Mouse (Mus musculus): Measurements from ENCODE around the gene Bckdha.

Gene Bckdha

DNA sequence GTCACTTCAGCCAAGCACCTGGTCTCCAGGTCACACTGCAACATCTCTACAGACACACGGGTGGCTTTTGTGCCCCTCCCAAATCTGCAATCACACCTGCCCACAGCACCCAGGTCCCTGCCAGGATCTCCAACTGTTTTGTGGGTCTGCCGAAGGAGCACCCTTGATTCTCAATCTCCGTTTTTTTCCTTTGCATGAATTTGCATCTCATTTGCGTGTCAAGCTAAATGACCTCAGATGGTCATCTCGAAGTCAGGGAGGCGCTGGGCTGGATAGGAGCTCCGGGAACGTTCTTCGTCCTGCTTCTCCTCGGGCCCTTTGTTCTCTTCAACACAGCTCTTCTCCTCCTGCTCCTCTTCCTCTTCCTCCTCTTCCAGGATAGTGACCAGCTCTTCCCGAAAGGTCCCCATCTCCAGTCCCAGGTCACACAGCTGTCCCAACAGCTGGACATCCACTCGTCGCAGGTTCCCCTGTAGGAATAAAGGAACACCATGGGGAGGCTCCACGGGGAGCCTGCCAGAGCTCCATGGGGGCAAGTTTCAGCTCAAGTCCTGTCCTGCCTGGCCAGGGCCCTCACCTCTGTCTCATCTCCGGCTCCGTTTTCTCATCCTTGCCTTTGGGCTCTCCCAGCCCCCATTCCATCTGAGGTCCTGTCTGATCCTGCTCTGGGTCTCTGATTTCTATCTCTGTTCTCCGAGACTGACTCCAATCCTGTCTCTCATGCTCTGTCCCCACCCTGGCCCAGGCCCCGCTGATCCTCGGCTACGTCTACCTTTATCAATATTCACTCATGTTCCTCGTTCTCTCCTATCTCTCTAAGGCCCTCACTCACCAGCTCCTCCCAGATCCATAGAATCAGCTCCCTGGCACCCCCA, 43.7 kb downstream of the Bckdha start:
- no peak for DNase-seq (ENCODE audit: low read depth, low spot score)

DNA sequence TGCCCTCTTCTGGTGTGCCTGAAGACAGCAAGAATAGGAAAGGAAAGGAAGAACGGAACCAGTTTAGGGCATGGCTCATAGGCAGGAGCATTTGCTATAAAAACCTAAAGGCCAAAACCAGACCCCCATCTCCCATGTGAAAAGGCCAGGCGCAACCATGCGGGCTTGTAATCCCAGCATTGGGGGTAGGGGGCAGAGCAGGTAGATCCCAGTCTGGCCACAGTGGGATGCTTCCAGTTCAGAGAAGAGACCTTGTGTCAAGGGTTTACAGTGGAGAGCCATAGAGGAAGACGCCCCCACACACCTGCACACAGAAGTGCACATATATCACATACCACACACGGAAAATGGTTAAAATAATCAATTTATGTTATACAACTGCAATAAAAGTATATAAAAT, 44.7 kb downstream of the Bckdha start:
- DNase-seq (ENCODE audit: low read depth, low spot score): no peak

DNA sequence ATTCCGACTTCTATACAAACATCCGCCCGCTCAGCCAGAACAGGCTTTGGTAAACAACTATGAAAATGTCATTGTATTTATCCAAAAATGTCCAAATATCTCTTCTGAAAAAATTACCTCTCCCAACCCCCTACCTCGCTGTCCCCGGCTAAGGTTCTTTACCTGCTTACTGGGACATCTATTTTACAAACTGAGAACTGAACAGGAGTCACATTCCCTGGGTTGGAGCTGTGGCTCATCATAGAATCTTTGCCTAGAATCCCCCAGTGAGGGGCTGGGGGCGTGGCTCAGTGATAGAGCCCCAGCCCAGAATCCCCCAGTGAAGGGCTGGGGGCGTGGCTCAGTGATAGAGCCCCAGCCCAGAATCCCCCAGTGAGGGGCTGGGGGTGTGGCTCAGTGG, 47.3 kb downstream of the Bckdha start:
- no peak for DNase-seq (ENCODE audit: low read depth, low spot score)

DNA sequence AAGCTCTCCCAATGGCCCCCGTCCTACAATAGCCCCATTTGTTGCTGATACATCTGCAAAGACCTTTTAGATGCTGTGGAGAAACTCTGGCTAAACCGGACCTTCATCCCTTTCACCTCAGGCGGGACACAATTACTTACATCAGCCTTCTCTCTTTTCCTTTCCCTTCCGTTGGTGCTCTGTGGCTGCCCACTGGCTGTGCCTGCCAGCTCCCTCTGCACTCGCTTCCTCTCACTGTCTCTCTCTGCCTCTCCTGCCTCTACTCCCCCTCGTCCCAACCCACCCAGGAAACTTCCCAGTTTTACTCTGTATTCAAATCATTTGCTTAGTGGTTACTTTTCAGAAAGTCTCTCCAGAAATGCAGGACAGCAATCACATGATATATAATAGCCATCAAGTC, 48.7 kb downstream of the Bckdha start:
- DNase-seq (ENCODE audit: low read depth, low spot score): no peak

DNA sequence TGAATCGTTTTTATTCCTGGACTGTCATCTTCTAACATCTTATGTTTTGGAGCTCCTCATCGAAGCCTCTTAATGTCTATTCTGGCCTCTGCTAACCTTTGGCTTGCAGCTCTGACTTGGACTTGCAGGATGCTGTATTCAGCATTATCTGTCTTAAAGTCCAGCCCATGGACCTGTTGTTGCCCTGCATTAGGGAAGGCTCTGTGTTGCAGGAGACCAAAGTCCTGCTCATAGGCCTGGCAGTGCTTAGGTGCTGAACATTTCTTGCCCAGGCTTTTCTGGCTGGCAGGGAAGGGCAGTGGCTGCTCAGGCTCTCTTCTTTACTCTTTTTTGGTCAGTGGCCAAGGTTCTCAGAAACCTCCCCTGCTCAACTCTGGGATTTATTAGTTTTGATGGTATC, 51.6 kb downstream of the Bckdha start:
- DNase-seq (ENCODE audit: low read depth, low spot score): no peak

DNA sequence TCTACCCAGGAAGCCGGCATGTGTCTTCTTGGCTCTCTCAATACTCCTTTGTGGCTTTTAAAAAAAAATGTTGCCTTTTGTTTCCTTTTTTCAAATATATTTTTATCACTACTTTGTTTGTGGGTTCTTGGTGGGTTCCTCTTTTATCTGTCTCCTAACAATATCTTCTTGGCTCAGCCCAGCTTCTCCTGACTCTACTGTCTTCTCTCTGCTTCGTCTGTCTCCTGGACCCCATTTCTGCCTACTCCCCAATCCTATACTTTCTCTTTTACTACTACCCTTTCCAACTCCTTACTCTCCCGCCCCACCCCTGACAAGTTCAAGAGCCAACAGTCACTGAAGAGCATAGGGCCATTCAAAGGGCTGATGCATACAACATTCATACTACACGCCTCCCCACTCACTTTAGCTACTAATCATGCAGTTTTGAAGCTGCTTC, 52.1 kb downstream of the Bckdha start:
- no peak for DNase-seq (ENCODE audit: low read depth, low spot score)

DNA sequence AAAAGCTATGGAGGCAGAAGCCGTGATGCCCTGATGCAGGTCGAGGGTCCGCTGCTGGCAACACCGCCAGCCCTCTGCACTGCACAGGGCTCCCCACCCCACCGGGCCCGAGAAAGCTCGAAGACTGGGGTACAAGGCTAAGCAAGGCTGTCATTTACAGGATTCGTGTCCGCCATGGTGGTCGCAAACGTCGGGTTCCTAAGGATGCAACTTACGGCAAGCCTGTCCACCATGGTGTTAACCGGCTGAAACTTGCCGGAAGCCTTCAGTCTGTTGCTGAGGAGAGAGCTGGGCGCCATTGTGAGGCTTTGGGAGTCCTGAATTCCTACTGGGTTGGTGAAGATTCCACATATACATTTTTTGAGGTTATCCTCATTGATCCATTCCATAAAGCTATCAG, 57.4 kb downstream of the Bckdha start:
- no peak for DNase-seq (ENCODE audit: low read depth, low spot score)

DNA sequence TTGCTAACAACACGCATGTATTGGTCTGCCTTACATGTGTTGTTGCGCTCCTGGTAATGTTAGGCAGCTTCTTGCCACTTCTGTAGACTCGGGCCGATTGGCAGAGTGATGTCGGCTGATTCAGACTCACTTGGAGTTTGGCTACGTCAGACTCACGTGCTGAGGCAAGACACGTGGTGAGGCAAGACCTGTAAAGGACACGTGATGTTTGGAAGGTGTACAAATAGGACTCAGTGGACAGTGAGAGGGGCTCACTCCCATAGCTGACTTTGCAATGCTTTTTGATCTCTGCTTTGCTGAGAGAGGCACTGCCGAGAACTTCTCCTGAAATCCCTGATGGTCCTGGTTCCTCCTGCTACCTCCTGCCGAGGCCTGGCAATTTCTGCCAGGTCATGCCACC, 58.1 kb downstream of the Bckdha start:
- DNase-seq (ENCODE audit: low read depth, low spot score): no peak

DNA sequence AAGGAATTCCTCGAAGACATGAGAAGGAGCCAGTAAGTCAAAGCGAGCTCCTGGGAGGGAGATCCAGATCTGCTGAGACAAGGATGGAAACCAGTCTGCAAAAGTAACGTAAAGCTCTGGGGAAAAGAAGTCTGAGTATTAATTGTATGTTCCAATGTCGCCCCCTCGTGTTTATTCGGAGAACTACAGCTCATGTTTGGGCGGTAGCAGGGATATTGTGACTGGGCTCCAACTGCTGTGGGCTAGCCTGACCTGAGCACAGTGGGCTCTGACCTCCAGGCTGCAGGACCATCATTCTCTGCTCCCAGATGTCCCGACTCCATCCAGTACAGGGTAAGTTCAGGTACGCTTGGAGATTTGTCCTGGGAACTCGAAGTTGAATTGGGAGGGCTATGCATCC, 59.1 kb downstream of the Bckdha start:
- DNase-seq (ENCODE audit: low read depth, low spot score): peak; percentile 80

DNA sequence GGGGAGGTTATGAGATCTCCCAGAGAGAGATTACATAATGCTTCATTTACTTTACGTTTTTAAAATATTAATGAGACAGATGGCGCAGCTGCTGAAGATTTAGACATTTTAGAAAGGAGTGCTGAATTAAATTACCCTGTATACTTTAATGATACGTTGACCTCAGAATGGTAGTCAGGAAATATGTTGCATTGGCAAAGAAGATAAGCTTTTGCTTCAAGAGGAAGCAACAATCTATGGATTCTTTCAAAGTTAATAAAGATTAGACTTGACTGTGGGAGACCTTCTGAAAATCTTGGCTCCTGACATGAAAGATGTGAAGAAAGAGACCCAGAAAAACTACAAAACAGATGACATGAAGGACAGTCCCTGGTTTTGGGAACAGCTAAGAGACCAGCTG, 64.9 kb downstream of the Bckdha start:
- no peak for DNase-seq (ENCODE audit: low read depth, low spot score)

DNA sequence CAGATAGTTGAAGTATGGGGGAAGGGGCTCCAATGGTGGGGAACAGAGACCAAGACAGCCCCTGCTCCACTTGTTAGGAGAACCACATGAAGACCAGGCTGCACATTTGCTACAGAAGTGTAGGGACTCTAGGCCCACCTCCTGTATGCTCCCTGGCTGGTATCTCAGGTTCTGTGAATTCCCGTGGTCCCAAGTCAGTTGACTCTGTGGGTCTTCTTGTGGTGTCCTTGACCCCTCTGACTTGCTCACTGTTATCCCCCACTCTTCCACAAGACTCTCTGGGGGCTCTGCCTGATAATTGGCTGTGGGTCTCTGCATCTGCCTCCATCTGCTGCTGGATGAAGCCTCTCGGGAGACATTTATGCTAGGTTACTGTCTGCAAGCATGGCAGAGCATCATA, 67.6 kb downstream of the Bckdha start:
- DNase-seq (ENCODE audit: low read depth, low spot score): no peak

DNA sequence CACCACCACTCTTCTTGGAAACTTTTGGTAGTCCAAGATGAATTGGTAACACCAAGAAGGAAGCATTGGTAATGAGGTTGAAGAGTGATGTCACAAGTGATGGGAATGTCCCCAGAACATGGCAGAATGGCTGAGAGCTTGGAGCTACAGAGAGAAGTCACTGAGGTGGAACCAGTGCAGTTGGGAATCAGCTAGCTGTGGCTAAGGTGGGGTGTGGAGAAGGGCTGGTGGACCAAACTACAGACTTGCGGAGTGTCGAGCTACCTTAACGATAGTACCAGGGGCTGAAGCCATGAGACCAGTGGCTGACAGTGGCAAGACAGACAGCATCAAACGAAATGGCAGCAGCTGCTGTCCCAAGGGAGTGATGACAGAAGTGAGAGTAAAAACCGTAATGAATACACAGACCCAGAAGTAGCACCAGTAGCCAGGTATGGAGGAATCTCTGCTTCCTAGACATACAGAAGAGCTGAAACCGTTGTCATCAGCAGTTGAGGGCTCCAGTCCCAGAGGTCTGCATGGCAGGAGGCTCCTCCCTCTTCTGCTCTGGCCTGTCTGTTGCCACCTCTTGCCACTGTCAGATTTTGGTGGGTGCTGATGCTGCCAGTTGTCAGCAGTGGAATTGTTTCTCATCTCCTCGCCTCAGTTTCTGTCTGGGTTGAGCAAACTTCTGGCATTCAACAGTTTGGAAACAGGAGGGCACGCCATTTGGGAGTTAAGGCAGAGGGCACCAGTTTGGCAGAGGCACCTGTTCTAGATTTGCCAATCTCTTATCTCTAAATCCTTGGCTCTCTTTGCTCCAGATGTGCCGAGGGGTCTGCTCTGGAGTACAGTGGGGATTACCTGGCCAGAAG, 73.2 kb downstream of the Bckdha start:
- DNase-seq (ENCODE audit: low read depth, low spot score): no peak

DNA sequence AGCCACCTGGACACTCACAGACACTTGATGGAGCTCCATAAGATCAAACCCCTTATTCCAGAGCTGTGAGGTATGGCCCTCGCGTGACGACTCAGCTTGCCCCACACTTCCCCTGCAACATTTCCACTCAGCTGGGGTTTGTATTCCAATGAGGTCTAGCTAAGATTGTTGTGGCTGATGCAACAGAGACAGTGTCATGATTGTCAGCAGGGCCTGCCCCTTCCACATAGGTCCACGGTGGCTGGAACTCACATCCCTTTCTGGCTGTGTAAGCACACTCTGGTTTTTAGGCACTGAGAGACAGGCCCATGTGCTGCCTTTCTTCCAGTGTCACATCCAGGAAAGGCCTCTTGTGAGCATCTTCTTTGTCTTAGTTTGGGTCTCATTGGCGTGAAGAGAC, 74.1 kb downstream of the Bckdha start:
- DNase-seq (ENCODE audit: low read depth, low spot score): no peak

DNA sequence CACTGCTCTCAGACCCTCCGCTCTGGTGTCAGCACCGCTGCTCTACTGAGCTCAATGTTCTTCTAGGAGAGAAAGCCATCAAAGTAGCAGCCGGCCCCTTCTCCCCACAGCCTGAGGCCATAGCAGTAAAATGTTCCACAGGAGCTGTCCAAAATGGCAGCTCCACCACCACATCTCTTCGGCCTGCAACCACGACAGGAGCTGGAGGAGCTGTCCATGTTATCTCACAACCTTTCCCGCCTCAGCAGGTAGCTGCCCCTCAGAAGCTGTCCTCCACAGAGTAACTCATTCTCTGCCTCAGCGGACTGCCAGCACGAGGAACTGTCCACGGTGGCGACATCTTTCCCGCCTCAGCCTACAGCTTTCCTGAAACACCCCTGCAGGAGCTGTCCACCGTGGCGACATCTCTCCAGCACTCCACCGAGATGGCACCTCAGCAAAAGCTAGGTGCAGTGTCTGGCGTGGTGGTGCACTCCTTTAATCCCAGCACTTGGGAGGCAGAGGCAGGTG, 76.4 kb downstream of the Bckdha start:
- no peak for DNase-seq (ENCODE audit: low read depth, low spot score)

Data from forelimb bud, embryonic 11.5 days (tissue).